Mouse (Mus musculus) liver, adult 2 months (tissue): ENCODE data around the gene Prmt9.

Experiments used
- CTCF ChIP-seq: fragments of 200-500 bp; IDR thresholded peaks from 2 replicates; pipeline ENCODE4 v1.5.1; 2011; ENCODE audit warnings: low read depth, low read length, control low read depth
- POLR2A ChIP-seq: fragments of 200-500 bp; IDR thresholded peaks from 2 replicates; pipeline ENCODE4 v1.6.1; 2011; ENCODE audit warnings: low read length, control low read depth; ENCODE audit not compliant: insufficient read depth; ENCODE audit errors: extremely low read depth

- no peak for TF ChIP-seq CTCF
- no peak for TF ChIP-seq POLR2A
Observed at GRCm38 (mm10) chr8:77536821-77537220, 12.4 kb upstream of the Prmt9 start.
